In the genomic region with DNA sequence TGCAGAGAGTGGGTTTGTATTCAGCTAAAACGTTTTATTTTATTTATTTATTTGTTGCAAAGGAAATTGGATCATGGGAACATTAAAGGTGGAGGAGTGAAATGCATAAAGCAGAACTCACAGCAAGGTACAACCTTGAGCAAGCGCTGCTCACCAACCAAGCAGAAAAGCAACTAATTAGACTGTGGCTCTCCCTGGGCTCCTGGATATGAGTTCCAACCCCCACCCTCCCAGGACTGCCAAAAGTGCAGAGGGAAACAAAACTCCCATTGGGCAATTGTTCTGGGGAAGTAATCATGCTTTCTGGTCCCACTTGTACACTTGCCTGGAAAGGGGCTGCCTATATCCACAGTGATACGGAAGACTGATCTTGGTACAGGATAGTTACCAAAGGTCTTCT, we compare ENCODE assay signal across 29 mouse cellular contexts. TPM values are rescaled to one million over a fixed set of nuclear protein-coding genes. Genes with fewer than 3 reads are reported as not detected.
A peak's percentile ranks its signal among the peaks of the same experiment; 100 is the strongest.
DNase-seq lines count a peak whose midpoint lies in the region; ATAC-seq and TF ChIP-seq lines count a peak whose summit lies in the region.
"Had no signal": no experiment of that assay in that cellular context is flagged by ENCODE, and none has a peak within 500 bp of the region (broad histone marks: within the 10 kb centered on the region; RNA-seq: fewer than 3 reads in every experiment).

No protein-coding gene starts in this region.

- no peak overlapping the region for H3K9ac ChIP-seq in forebrain, embryonic 13.5 days
- H3K9ac ChIP-seq in kidney, embryonic 15.5 days = no peak overlapping the region
- no peak overlapping the region for H3K9ac ChIP-seq in midbrain, embryonic 11.5 days (ENCODE audit: low read length)
- H3K9ac ChIP-seq in midbrain, postnatal 0 days (replicated peaks; ENCODE audit: low read length, poor library complexity, severe bottlenecking) = no peak overlapping the region
- H3K9ac ChIP-seq: embryonic facial prominence, embryonic 13.5 days; embryonic facial prominence, embryonic 15.5 days; forebrain, embryonic 12.5 days; forebrain, embryonic 15.5 days; forebrain, postnatal 0 days had no signal

- ATAC-seq in forebrain, embryonic 13.5 days = 0 out of 2 replicates have a peak, but pooled peaks have one; percentile 44
- ATAC-seq in kidney, embryonic 15.5 days (replicated peaks; ENCODE audit: low FRiP score) = peak; percentile 45
- no peak for ATAC-seq in midbrain, embryonic 11.5 days (ENCODE audit: low FRiP score)
- no peak for ATAC-seq in midbrain, postnatal 0 days (ENCODE audit: low FRiP score)
- ATAC-seq: activated CD4-positive, CD25-positive, alpha-beta regulatory T cell, adult 4 months; CD4-positive, CD25-positive, alpha-beta regulatory T cell, adult 4 months; forebrain, embryonic 15.5 days; forebrain, postnatal 0 days; Patski had no signal

- H3K4me2 ChIP-seq in forebrain, embryonic 13.5 days = no peak overlapping the region
- no peak overlapping the region for H3K4me2 ChIP-seq in kidney, embryonic 15.5 days
- no peak overlapping the region for H3K4me2 ChIP-seq in midbrain, embryonic 11.5 days
- no peak overlapping the region for H3K4me2 ChIP-seq in midbrain, postnatal 0 days (ENCODE audit: low read depth, low read length, poor library complexity, severe bottlenecking)
- H3K4me2 ChIP-seq: embryonic facial prominence, embryonic 13.5 days; embryonic facial prominence, embryonic 15.5 days; forebrain, embryonic 12.5 days; forebrain, embryonic 15.5 days had no signal

- H3K36me3 ChIP-seq in forebrain, embryonic 13.5 days (ENCODE audit: poor library complexity, severe bottlenecking) = no peaks in the 10 kb centered on the region
- H3K36me3 ChIP-seq in forebrain, embryonic 10.5 days (replicated peaks) = no peaks in the 10 kb centered on the region
- no peaks in the 10 kb centered on the region for H3K36me3 ChIP-seq in kidney, embryonic 15.5 days
- H3K36me3 ChIP-seq in midbrain, embryonic 11.5 days (ENCODE audit: control insufficient read depth, insufficient read depth, low read length) = no peaks in the 10 kb centered on the region
- H3K36me3 ChIP-seq in midbrain, postnatal 0 days (ENCODE audit: insufficient read depth, low read length) = no peaks in the 10 kb centered on the region
- H3K36me3 ChIP-seq: embryonic facial prominence, embryonic 13.5 days; embryonic facial prominence, embryonic 15.5 days; forebrain, embryonic 12.5 days; forebrain, embryonic 15.5 days; G1E had no signal

- peaks cover 15% of the 10 kb centered on the region; the same call in 1 of the 2 replicates for H3K4me1 ChIP-seq in forebrain, embryonic 13.5 days
- H3K4me1 ChIP-seq in forebrain, embryonic 10.5 days = peaks cover 36% of the 10 kb centered on the region
- H3K4me1 ChIP-seq in kidney, embryonic 15.5 days = no peaks in the 10 kb centered on the region
- peaks cover 3% of the 10 kb centered on the region; the same call in 1 of the 2 replicates for H3K4me1 ChIP-seq in midbrain, embryonic 11.5 days (ENCODE audit: control insufficient read depth, insufficient read depth, low read length)
- H3K4me1 ChIP-seq in midbrain, postnatal 0 days (ENCODE audit: insufficient read depth, low read length) = no peaks in the 10 kb centered on the region
- H3K4me1 ChIP-seq: embryonic facial prominence, embryonic 13.5 days; embryonic facial prominence, embryonic 15.5 days had no signal

- H3K4me3 ChIP-seq in forebrain, embryonic 13.5 days = no peak overlapping the region
- no peak overlapping the region for H3K4me3 ChIP-seq in forebrain, embryonic 10.5 days
- no peak overlapping the region for H3K4me3 ChIP-seq in kidney, embryonic 15.5 days (replicated peaks)
- H3K4me3 ChIP-seq in midbrain, embryonic 11.5 days (ENCODE audit: low read depth, low read length) = no peak overlapping the region
- H3K4me3 ChIP-seq in midbrain, postnatal 0 days (ENCODE audit: low read depth, low read length) = no peak overlapping the region
- H3K4me3 ChIP-seq: embryonic facial prominence, embryonic 13.5 days; embryonic facial prominence, embryonic 15.5 days; erythroblast, embryonic 14.5 days; forebrain, embryonic 12.5 days; forebrain, embryonic 15.5 days had no signal

- no peak overlapping the region for H3K27ac ChIP-seq in forebrain, embryonic 13.5 days
- no peak overlapping the region for H3K27ac ChIP-seq in forebrain, embryonic 10.5 days
- no peak overlapping the region for H3K27ac ChIP-seq in kidney, embryonic 15.5 days
- no peak overlapping the region for H3K27ac ChIP-seq in midbrain, embryonic 11.5 days (ENCODE audit: low read depth, low read length)
- H3K27ac ChIP-seq in midbrain, postnatal 0 days (ENCODE audit: low read depth, low read length) = no peak overlapping the region
- H3K27ac ChIP-seq: embryonic facial prominence, embryonic 13.5 days; embryonic facial prominence, embryonic 15.5 days; forebrain, embryonic 12.5 days; forebrain, embryonic 15.5 days had no signal

- WGBS in forebrain, embryonic 13.5 days = 44% methylated on average over 3 of the region's 3 CpGs
- 71% methylated on average over 3 of the region's 3 CpGs for WGBS in forebrain, embryonic 10.5 days
- 61% methylated on average over 3 of the region's 3 CpGs for WGBS in kidney, embryonic 15.5 days
- 85% methylated on average over 3 of the region's 3 CpGs for WGBS in midbrain, embryonic 11.5 days
- 70% methylated on average over 3 of the region's 3 CpGs for WGBS in midbrain, postnatal 0 days

- TF ChIP-seq CTCF in midbrain, postnatal 0 days (IDR thresholded peaks at IDR 0.05) = no peak

- no peak for DNase-seq in forebrain, embryonic 10.5 days (ENCODE audit: extremely low spot score, low spot score)
- no peak for DNase-seq in kidney, adult 8-10 months
- peak; percentile 75 for DNase-seq in midbrain, embryonic 11.5 days (ENCODE audit: low spot score, missing footprints)
- DNase-seq in midbrain, postnatal 0 days (ENCODE audit: low spot score) = no peak
- DNase-seq: adrenal gland, adult 8-10 months; adrenal gland, postnatal 14 days; adrenal gland, postnatal 36 days; B cell, adult 2 months; cerebellum, adult 11 months; cerebellum, adult 18-20 months; cerebellum, adult 8-10 months; cerebellum, adult 9-11 months; cerebellum, postnatal 14 days; cerebellum, postnatal 36 days; embryo, embryonic 11 days; forebrain, postnatal 0 days had no signal

- H3K27me3 ChIP-seq in forebrain, embryonic 13.5 days = no peaks in the 10 kb centered on the region
- H3K27me3 ChIP-seq in forebrain, embryonic 10.5 days (ENCODE audit: poor library complexity, severe bottlenecking) = no peaks in the 10 kb centered on the region
- no peaks in the 10 kb centered on the region for H3K27me3 ChIP-seq in kidney, embryonic 15.5 days
- no peaks in the 10 kb centered on the region for H3K27me3 ChIP-seq in midbrain, embryonic 11.5 days (ENCODE audit: control insufficient read depth, insufficient read depth, low read length)
- no peaks in the 10 kb centered on the region for H3K27me3 ChIP-seq in midbrain, postnatal 0 days (ENCODE audit: insufficient read depth, low read length)
- H3K27me3 ChIP-seq: CH12.LX; embryonic facial prominence, embryonic 13.5 days; embryonic facial prominence, embryonic 15.5 days; forebrain, embryonic 12.5 days; forebrain, embryonic 15.5 days; Patski had no signal

- no peaks in the 10 kb centered on the region for H3K9me3 ChIP-seq in forebrain, embryonic 13.5 days (replicated peaks)
- no peaks in the 10 kb centered on the region for H3K9me3 ChIP-seq in forebrain, embryonic 10.5 days
- no peaks in the 10 kb centered on the region for H3K9me3 ChIP-seq in kidney, embryonic 15.5 days (replicated peaks)
- H3K9me3 ChIP-seq in midbrain, embryonic 11.5 days (ENCODE audit: control insufficient read depth, low read length) = no peaks in the 10 kb centered on the region
- no peaks in the 10 kb centered on the region for H3K9me3 ChIP-seq in midbrain, postnatal 0 days (ENCODE audit: low read length)
- H3K9me3 ChIP-seq: embryonic facial prominence, embryonic 13.5 days; embryonic facial prominence, embryonic 15.5 days; forebrain, embryonic 12.5 days; forebrain, embryonic 15.5 days had no signal

RNA-seq across cellular contexts. Expression of a gene that starts 57.2 kb away (rescaled TPM):
- 3.5 TPM in 2 replicates for polyA plus RNA-seq in forebrain, embryonic 13.5 days (2015; fragmentation: Nextera tagmentation; extraction: Ambion mirVana)
- polyA plus RNA-seq in forebrain, embryonic 10.5 days (2016; fragmentation: Nextera tagmentation; extraction: Ambion mirVana) = 0.90 and 1.2 TPM in 2 replicates
- polyA plus RNA-seq in kidney, embryonic 15.5 days (2015; fragmentation: Nextera tagmentation; extraction: Ambion mirVana) = 0.64 and 0.80 TPM in 2 replicates
- 1.9 and 2.0 TPM in 2 replicates for polyA plus RNA-seq in midbrain, embryonic 11.5 days (2014; fragmentation: Nextera tagmentation; extraction: Ambion mirVana)
- 11.9 TPM in 2 replicates for total RNA-seq in midbrain, postnatal 0 days (2014; rRNA removed)
- polyA plus RNA-seq in midbrain, postnatal 0 days (2015; fragmentation: Nextera tagmentation; extraction: Ambion mirVana) = 1.8 and 2.7 TPM in 2 replicates
- total RNA-seq: common myeloid progenitor, adult 5-6 weeks had no signal
- polyA plus RNA-seq: erythroblast, embryonic 14.5 days; G1E had no signal

Comparison
In these comparisons a context has a peak if more than half of its experiments do, and no peak if none do; other contexts are left out.
1. ATAC-seq: peak in forebrain, embryonic 13.5 days (single experiment) and kidney, embryonic 15.5 days (single experiment); none in midbrain, embryonic 11.5 days (single experiment) and midbrain, postnatal 0 days (single experiment).